Mouse (Mus musculus): ENCODE results near the gene Mybpc2. TPM values are rescaled to one million over a fixed set of nuclear protein-coding genes. Genes with fewer than 3 reads are reported as not detected.

Gene Mybpc2
- polyA plus RNA-seq (2014; fragmentation: Illumina TruSeq; extraction: RNeasy Lipid Tissue Mini Kit (QIAGEN cat#74804); ENCODE audit: low read depth, low replicate concordance): 0.36 TPM

GRCm38 (mm10) chr7:44524502-44524901 lies at the start of gene Mybpc2:
TSS of gene Mybpc2 (minus strand) at chr7:44524656.

GRCm38 (mm10) chr7:44572213-44572701 lies 47.8 kb upstream of the Mybpc2 start, which contains the start of gene Napsa:
TSS of gene Napsa (plus strand) at chr7:44572380.

GRCm38 (mm10) chr7:44553826-44554225 lies 29.4 kb upstream of the Mybpc2 start, which contains the start of gene Nr1h2:
TSS of gene Nr1h2 (minus strand) at chr7:44553951.

GRCm38 (mm10) chr7:44548497-44549087 lies 24.1 kb upstream of the Mybpc2 start, which contains the start of gene Pold1:
TSS of gene Pold1 (minus strand) at chr7:44548849.

GRCm38 (mm10) chr7:44531946-44532732 lies 7.7 kb upstream of the Mybpc2 start, which contains the start of gene Spib:
TSS of gene Spib (minus strand) at chr7:44532071.

GRCm38 (mm10) chr7:44495992-44496770 lies 28.3 kb downstream of the Mybpc2 start, which contains the start of the genes Emc10 and Fam71e1:
TSS of gene Emc10 (minus strand) at chr7:44496529.
TSS of gene Fam71e1 (plus strand) at chr7:44496581.

GRCm38 (mm10) chr7:44467811-44468411 lies 56.5 kb downstream of the Mybpc2 start, which contains the start of gene Josd2:
TSS of gene Josd2 (plus strand) at chr7:44467980.

GRCm38 (mm10) chr7:44465111-44465510 lies 59.3 kb downstream of the Mybpc2 start, which contains the start of gene Aspdh:
TSS of gene Aspdh (plus strand) at chr7:44465391.

Other genes starting within 250 kb of the Mybpc2 start
- gene Clec11a, start 217.8 kb downstream of the Mybpc2 start, polyA plus RNA-seq (2014; fragmentation: Illumina TruSeq; extraction: RNeasy Lipid Tissue Mini Kit (QIAGEN cat#74804); ENCODE audit: low read depth, low replicate concordance): 7.8 TPM
- gene Shank1, start 214.4 kb downstream of the Mybpc2 start, polyA plus RNA-seq (2014; fragmentation: Illumina TruSeq; extraction: RNeasy Lipid Tissue Mini Kit (QIAGEN cat#74804); ENCODE audit: low read depth, low replicate concordance): 0.61 TPM
- gene Syt3, start 140.6 kb downstream of the Mybpc2 start, polyA plus RNA-seq (2014; fragmentation: Illumina TruSeq; extraction: RNeasy Lipid Tissue Mini Kit (QIAGEN cat#74804); ENCODE audit: low read depth, low replicate concordance): 3.9 TPM
- 0.37 TPM for gene 1700008O03Rik, start 138.8 kb downstream of the Mybpc2 start, polyA plus RNA-seq (2014; fragmentation: Illumina TruSeq; extraction: RNeasy Lipid Tissue Mini Kit (QIAGEN cat#74804); ENCODE audit: low read depth, low replicate concordance)
- gene Lrrc4b, start 95.6 kb downstream of the Mybpc2 start, polyA plus RNA-seq (2014; fragmentation: Illumina TruSeq; extraction: RNeasy Lipid Tissue Mini Kit (QIAGEN cat#74804); ENCODE audit: low read depth, low replicate concordance): 0.20 TPM
- not detected for gene Aspdh, start 59.3 kb downstream of the Mybpc2 start, polyA plus RNA-seq (2014; fragmentation: Illumina TruSeq; extraction: RNeasy Lipid Tissue Mini Kit (QIAGEN cat#74804); ENCODE audit: low read depth, low replicate concordance)
- gene Josd2, start 56.7 kb downstream of the Mybpc2 start, polyA plus RNA-seq (2014; fragmentation: Illumina TruSeq; extraction: RNeasy Lipid Tissue Mini Kit (QIAGEN cat#74804); ENCODE audit: low read depth, low replicate concordance): 27.8 TPM
- gene Emc10, start 28.1 kb downstream of the Mybpc2 start, polyA plus RNA-seq (2014; fragmentation: Illumina TruSeq; extraction: RNeasy Lipid Tissue Mini Kit (QIAGEN cat#74804); ENCODE audit: low read depth, low replicate concordance): 127 TPM
- gene Fam71e1, start 28.1 kb downstream of the Mybpc2 start, polyA plus RNA-seq (2014; fragmentation: Illumina TruSeq; extraction: RNeasy Lipid Tissue Mini Kit (QIAGEN cat#74804); ENCODE audit: low read depth, low replicate concordance): 31.7 TPM
- gene Spib, start 7.4 kb upstream of the Mybpc2 start, polyA plus RNA-seq (2014; fragmentation: Illumina TruSeq; extraction: RNeasy Lipid Tissue Mini Kit (QIAGEN cat#74804); ENCODE audit: low read depth, low replicate concordance): 0.62 TPM
- 10.1 TPM for gene Pold1, start 24.2 kb upstream of the Mybpc2 start, polyA plus RNA-seq (2014; fragmentation: Illumina TruSeq; extraction: RNeasy Lipid Tissue Mini Kit (QIAGEN cat#74804); ENCODE audit: low read depth, low replicate concordance)
- gene Nr1h2, start 29.3 kb upstream of the Mybpc2 start, polyA plus RNA-seq (2014; fragmentation: Illumina TruSeq; extraction: RNeasy Lipid Tissue Mini Kit (QIAGEN cat#74804); ENCODE audit: low read depth, low replicate concordance): 91.4 TPM
- 13.2 TPM for gene Napsa, start 47.7 kb upstream of the Mybpc2 start, polyA plus RNA-seq (2014; fragmentation: Illumina TruSeq; extraction: RNeasy Lipid Tissue Mini Kit (QIAGEN cat#74804); ENCODE audit: low read depth, low replicate concordance)
- gene Kcnc3, start 66.0 kb upstream of the Mybpc2 start, polyA plus RNA-seq (2014; fragmentation: Illumina TruSeq; extraction: RNeasy Lipid Tissue Mini Kit (QIAGEN cat#74804); ENCODE audit: low read depth, low replicate concordance): 17.2 TPM
- gene Myh14, start 146.2 kb upstream of the Mybpc2 start, polyA plus RNA-seq (2014; fragmentation: Illumina TruSeq; extraction: RNeasy Lipid Tissue Mini Kit (QIAGEN cat#74804); ENCODE audit: low read depth, low replicate concordance): 9.1 TPM
- 5.2 TPM for gene Izumo2, start 184.1 kb upstream of the Mybpc2 start, polyA plus RNA-seq (2014; fragmentation: Illumina TruSeq; extraction: RNeasy Lipid Tissue Mini Kit (QIAGEN cat#74804); ENCODE audit: low read depth, low replicate concordance)
- gene Vrk3, start 223.8 kb upstream of the Mybpc2 start, polyA plus RNA-seq (2014; fragmentation: Illumina TruSeq; extraction: RNeasy Lipid Tissue Mini Kit (QIAGEN cat#74804); ENCODE audit: low read depth, low replicate concordance): 29.0 TPM
- 0.26 TPM for gene Zfp473, start 226.4 kb upstream of the Mybpc2 start, polyA plus RNA-seq (2014; fragmentation: Illumina TruSeq; extraction: RNeasy Lipid Tissue Mini Kit (QIAGEN cat#74804); ENCODE audit: low read depth, low replicate concordance)